Mouse (Mus musculus) B cell, adult 2 months (primary cell): ENCODE data around the gene Rapgef3.

Source experiments
- DNase-seq, 2 experiments: peaks; one replicate each; pipeline ENCODE4 v3.0.0; 2022

The Rapgef3 gene

GRCm38 (mm10) chr15:97718535-97719155, 49.1 kb downstream of the Rapgef3 start:
- DNase-seq: no peak

GRCm38 (mm10) chr15:97717861-97718534, 49.8 kb downstream of the Rapgef3 start:
- DNase-seq: peak; percentile 79 to 84

GRCm38 (mm10) chr15:97716782-97717181, 51.0 kb downstream of the Rapgef3 start:
- no peak for DNase-seq

- no peak for DNase-seq
Observed at GRCm38 (mm10) chr15:97715734-97716133, 52.0 kb downstream of the Rapgef3 start.

GRCm38 (mm10) chr15:97715083-97715482, 52.7 kb downstream of the Rapgef3 start:
- DNase-seq: no peak

GRCm38 (mm10) chr15:97712546-97712945, 55.2 kb downstream of the Rapgef3 start:
- DNase-seq: no peak

GRCm38 (mm10) chr15:97710906-97711305, 56.9 kb downstream of the Rapgef3 start:
- no peak for DNase-seq

- peak; percentile 82 to 84 for DNase-seq
Observed at GRCm38 (mm10) chr15:97705211-97706050, 62.3 kb downstream of the Rapgef3 start, which contains the start of gene Rpap3. Gene Rpap3, minus strand, starts transcription at chr15:97705825.

GRCm38 (mm10) chr15:97696616-97697015, 71.2 kb downstream of the Rapgef3 start:
- DNase-seq: no peak
